8 mouse cellular contexts compared by ENCODE assay signal in the genomic region with DNA sequence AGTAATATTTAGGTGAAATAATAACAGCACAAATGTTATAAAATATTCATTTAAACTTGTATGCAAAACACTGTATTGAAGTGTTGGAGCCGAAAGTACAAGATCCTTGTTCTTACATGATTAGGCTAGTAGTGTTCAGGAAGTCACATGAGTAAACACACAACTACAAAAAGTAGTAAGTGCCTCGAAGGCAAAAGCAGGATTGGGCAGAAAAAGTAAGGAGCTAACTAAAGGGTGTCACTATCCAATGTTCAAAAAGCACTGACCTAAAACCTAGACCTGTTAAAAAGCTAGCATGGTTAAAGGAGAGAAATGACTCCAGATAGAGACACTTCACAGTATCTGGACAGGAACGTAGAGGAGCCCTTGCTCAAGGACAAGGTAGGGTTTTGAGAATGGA. TPM values are rescaled to one million over a fixed set of nuclear protein-coding genes. Genes with fewer than 3 reads are reported as not detected.
DNase-seq lines count a peak whose midpoint lies in the region; ATAC-seq and TF ChIP-seq lines count a peak whose summit lies in the region.

No protein-coding gene starts in this region.

- H3K36me3 ChIP-seq in heart, embryonic 10.5 days = peaks cover 10% of the 10 kb centered on the region
- H3K36me3 ChIP-seq in E14TG2a.4 (ENCODE audit: insufficient read depth, low read length) = peaks cover 4% of the 10 kb centered on the region
- no peaks in the 10 kb centered on the region for H3K36me3 ChIP-seq in forebrain, postnatal 0 days (ENCODE audit: insufficient read depth)
- H3K36me3 ChIP-seq in macrophage (ENCODE audit: inconsistent target) = no peaks in the 10 kb centered on the region

- H3K79me2 ChIP-seq in macrophage (ENCODE audit: inconsistent target) = peaks cover 68% of the 10 kb centered on the region

- H3K27ac ChIP-seq in heart, embryonic 10.5 days = no peak overlapping the region
- H3K27ac ChIP-seq in forebrain, postnatal 0 days (ENCODE audit: low read depth, low read length) = no peak overlapping the region
- H3K27ac ChIP-seq in macrophage = peak overlapping the region; percentile 81

- TF ChIP-seq CTCF in E14TG2a.4 (conservative IDR thresholded peaks at IDR 0.05; ENCODE audit: low read length) = no peak
- TF ChIP-seq CTCF in forebrain, postnatal 0 days (IDR thresholded peaks at IDR 0.05; ENCODE audit: low read depth) = no peak

- DNase-seq in heart, embryonic 10.5 days (ENCODE audit: low spot score) = no peak
- DNase-seq in heart, adult 9 months (ENCODE audit: low spot score in 2 of 2) = no peak
- DNase-seq in forebrain, postnatal 0 days = no peak
- DNase-seq in gastrocnemius, postnatal 14 days = no peak
- DNase-seq in spleen, adult 12 weeks (ENCODE audit: low spot score) = no peak

- intact Hi-C loops in gastrocnemius, postnatal 14 days (cut with DNase I; ENCODE audit: low total_unique reads) = no loop called here

- ATAC-seq in forebrain, postnatal 0 days = no peak
- no peak for ATAC-seq in granulocyte monocyte progenitor cell, adult 5-6 weeks (replicated peaks; ENCODE audit: poor library complexity, severe bottlenecking)

- H3K9me3 ChIP-seq in heart, embryonic 10.5 days = no peaks in the 10 kb centered on the region
- H3K9me3 ChIP-seq in E14TG2a.4 (ENCODE audit: low read length) = no peaks in the 10 kb centered on the region
- no peaks in the 10 kb centered on the region for H3K9me3 ChIP-seq in forebrain, postnatal 0 days (ENCODE audit: low read length)

- no peak overlapping the region for H3K9ac ChIP-seq in forebrain, postnatal 0 days

- 62% methylated on average over 3 of the region's 3 CpGs for WGBS in heart, embryonic 10.5 days
- 64% methylated on average over 3 of the region's 3 CpGs for WGBS in forebrain, postnatal 0 days
- WGBS in macrophage (ENCODE audit: missing documents) = 33% methylated on average over 3 of the region's 3 CpGs

- no peaks in the 10 kb centered on the region for H3K27me3 ChIP-seq in heart, embryonic 10.5 days (ENCODE audit: insufficient read depth, poor library complexity, severe bottlenecking)
- no peaks in the 10 kb centered on the region for H3K27me3 ChIP-seq in E14TG2a.4 (ENCODE audit: insufficient read depth, low read length)
- H3K27me3 ChIP-seq in forebrain, postnatal 0 days (ENCODE audit: insufficient read depth, low read length) = no peaks in the 10 kb centered on the region

- H3K4me1 ChIP-seq in heart, embryonic 10.5 days = peaks cover 12% of the 10 kb centered on the region
- peaks cover 7% of the 10 kb centered on the region for H3K4me1 ChIP-seq in E14TG2a.4 (replicated peaks; ENCODE audit: low read depth, low read length)
- peaks cover 9% of the 10 kb centered on the region; the same call in 1 of the 2 replicates for H3K4me1 ChIP-seq in forebrain, postnatal 0 days (ENCODE audit: insufficient read depth)

- H3K4me2 ChIP-seq in forebrain, postnatal 0 days (ENCODE audit: low read depth) = peak overlapping the region; percentile 57

- peak overlapping the region; percentile 78 for H3K4me3 ChIP-seq in heart, embryonic 10.5 days
- peak overlapping the region; percentile 90 for H3K4me3 ChIP-seq in E14TG2a.4 (replicated peaks; ENCODE audit: low read length)
- H3K4me3 ChIP-seq in forebrain, postnatal 0 days (ENCODE audit: low read depth, low read length) = peak overlapping the region; percentile 93
- peak overlapping the region; percentile 87 for H3K4me3 ChIP-seq in macrophage (ENCODE audit: inconsistent target)

RNA-seq across cellular contexts. Expression of a gene that starts 0.9 kb away (rescaled TPM):
- polyA plus RNA-seq in heart, embryonic 10.5 days (2016; fragmentation: Nextera tagmentation; extraction: Ambion mirVana) = 52.7 and 67.9 TPM in 2 replicates
- total RNA-seq in forebrain, postnatal 0 days (2014; rRNA removed) = 3.5 and 10.7 TPM in 2 replicates
- 13.5 and 15.2 TPM in 2 replicates for polyA plus RNA-seq in forebrain, postnatal 0 days (2015; fragmentation: Nextera tagmentation; extraction: Ambion mirVana)
- 10 to 100 TPM in 8 of 26 experiments, 1 to 10 TPM in 16, not detected in 2; 1.4 to 27.2 (median 7.8) TPM for total RNA-seq in macrophage (2018; cell fraction: chromatin; rRNA removed)
- 1 to 10 TPM in 25 of 26 experiments, under 1 TPM in 1; 0.91 to 3.8 (median 2.5) TPM for total RNA-seq in macrophage (2018; cell fraction: cytosol; rRNA removed)
- total RNA-seq in macrophage (2018; cell fraction: nucleus; rRNA removed) = 10 to 100 TPM in 2 of 26 experiments, 1 to 10 TPM in 23, not detected in 1; 1.4 to 21.7 (median 3.1) TPM
- polyA plus RNA-seq in macrophage (2018) = 1.1 to 22.7 TPM (median 18.2 TPM) in 3 replicates
- total RNA-seq in gastrocnemius, postnatal 14 days (2021) = 1 to 10 TPM; 1.2 to 1.3 TPM
- total RNA-seq in granulocyte monocyte progenitor cell, adult 5-6 weeks (2014; fragmentation: Nextera tagmentation) = 40.9 and 45.5 TPM in 2 replicates
- 92.4 and 124 TPM in 2 replicates for total RNA-seq in granulocyte monocyte progenitor cell, adult 5-6 weeks (2017)

RNA-seq across cellular contexts. Expression of a gene that starts 1.2 kb away (rescaled TPM):
- 10.6 and 11.3 TPM in 2 replicates for polyA plus RNA-seq in heart, embryonic 10.5 days (2016; fragmentation: Nextera tagmentation; extraction: Ambion mirVana)
- total RNA-seq in forebrain, postnatal 0 days (2014; rRNA removed) = 7.8 and 10.0 TPM in 2 replicates
- 4.4 and 4.6 TPM in 2 replicates for polyA plus RNA-seq in forebrain, postnatal 0 days (2015; fragmentation: Nextera tagmentation; extraction: Ambion mirVana)
- total RNA-seq in macrophage (2018; cell fraction: chromatin; rRNA removed) = 10 to 100 TPM in 23 of 26 experiments, 1 to 10 TPM in 3; 7.2 to 45.7 (median 22.6) TPM
- total RNA-seq in macrophage (2018; cell fraction: cytosol; rRNA removed) = 10 to 100 TPM in 16 of 26 experiments, 1 to 10 TPM in 10; 3.3 to 15.2 (median 10.8) TPM
- total RNA-seq in macrophage (2018; cell fraction: nucleus; rRNA removed) = 10 to 100 TPM in 25 of 26 experiments, 1 to 10 TPM in 1; 9.5 to 61.7 (median 17.4) TPM
- polyA plus RNA-seq in macrophage (2018) = 9.1 to 16.6 TPM (median 12.1 TPM) in 3 replicates
- total RNA-seq in gastrocnemius, postnatal 14 days (2021) = 1 to 10 TPM; 5.8 to 6.2 TPM
- total RNA-seq in granulocyte monocyte progenitor cell, adult 5-6 weeks (2014; fragmentation: Nextera tagmentation) = 28.0 and 32.5 TPM in 2 replicates
- 37.9 and 44.2 TPM in 2 replicates for total RNA-seq in granulocyte monocyte progenitor cell, adult 5-6 weeks (2017)

RNA-seq across cellular contexts. Expression of a gene that starts 48.9 kb away (rescaled TPM):
- 14.9 and 16.5 TPM in 2 replicates for polyA plus RNA-seq in heart, embryonic 10.5 days (2016; fragmentation: Nextera tagmentation; extraction: Ambion mirVana)
- 67.1 and 70.2 TPM in 2 replicates for total RNA-seq in forebrain, postnatal 0 days (2014; rRNA removed)
- polyA plus RNA-seq in forebrain, postnatal 0 days (2015; fragmentation: Nextera tagmentation; extraction: Ambion mirVana) = 28.1 and 34.7 TPM in 2 replicates
- 10 to 100 TPM in 16 of 26 experiments, 1 to 10 TPM in 10; 3.4 to 26.9 (median 14.3) TPM for total RNA-seq in macrophage (2018; cell fraction: chromatin; rRNA removed)
- total RNA-seq in macrophage (2018; cell fraction: cytosol; rRNA removed) = 10 to 100 TPM in 16 of 26 experiments, 1 to 10 TPM in 10; 4.1 to 13.0 (median 10.3) TPM
- total RNA-seq in macrophage (2018; cell fraction: nucleus; rRNA removed) = 10 to 100 TPM in 15 of 26 experiments, 1 to 10 TPM in 11; 3.9 to 30.9 (median 11.2) TPM
- 7.1 to 9.9 TPM (median 9.4 TPM) in 3 replicates for polyA plus RNA-seq in macrophage (2018)
- 10 to 100 TPM; 16.3 to 18.9 TPM for total RNA-seq in gastrocnemius, postnatal 14 days (2021)
- total RNA-seq in granulocyte monocyte progenitor cell, adult 5-6 weeks (2014; fragmentation: Nextera tagmentation) = 8.5 and 10.0 TPM in 2 replicates
- 19.3 and 30.5 TPM in 2 replicates for total RNA-seq in granulocyte monocyte progenitor cell, adult 5-6 weeks (2017)

RNA-seq across cellular contexts. Expression of a gene that starts 49.2 kb away (rescaled TPM):
- 60.6 and 64.6 TPM in 2 replicates for polyA plus RNA-seq in heart, embryonic 10.5 days (2016; fragmentation: Nextera tagmentation; extraction: Ambion mirVana)
- 51.1 and 55.4 TPM in 2 replicates for total RNA-seq in forebrain, postnatal 0 days (2014; rRNA removed)
- polyA plus RNA-seq in forebrain, postnatal 0 days (2015; fragmentation: Nextera tagmentation; extraction: Ambion mirVana) = 48.3 and 49.0 TPM in 2 replicates
- 10 to 100 TPM in 25 of 26 experiments, 1 to 10 TPM in 1; 9.1 to 54.6 (median 30.2) TPM for total RNA-seq in macrophage (2018; cell fraction: chromatin; rRNA removed)
- total RNA-seq in macrophage (2018; cell fraction: cytosol; rRNA removed) = 10 to 100 TPM; 18.3 to 36.6 (median 31.3) TPM
- total RNA-seq in macrophage (2018; cell fraction: nucleus; rRNA removed) = 10 to 100 TPM; 12.4 to 50.3 (median 24.8) TPM
- 21.1 to 29.3 TPM (median 24.5 TPM) in 3 replicates for polyA plus RNA-seq in macrophage (2018)
- total RNA-seq in gastrocnemius, postnatal 14 days (2021) = 10 to 100 TPM; 31.5 to 35.7 TPM
- 53.1 and 62.4 TPM in 2 replicates for total RNA-seq in granulocyte monocyte progenitor cell, adult 5-6 weeks (2014; fragmentation: Nextera tagmentation)
- total RNA-seq in granulocyte monocyte progenitor cell, adult 5-6 weeks (2017) = 66.5 and 73.9 TPM in 2 replicates
